Mouse (Mus musculus) layer of hippocampus, adult 11-12 months (tissue): ENCODE measurements at regions not wholly inside any gene's neighbourhood (a gene's known extent, or its start where the extent isn't known, plus 50 kb on each side); places are given as distances from the start of the nearest gene placed in this dataset.
A peak's percentile ranks its signal among the peaks of the same experiment; 100 is the strongest.

ENCODE experiments used
- DNase-seq: peaks from one replicate; pipeline ENCODE4 v3.0.0; 2022; ENCODE audit warnings: low spot score

GRCm38 (mm10) chr13:26061322-26061721, 708.6 kb downstream of the Hdgfl1 start:
- DNase-seq, result no peak

- DNase-seq, result no peak
Observed at GRCm38 (mm10) chr13:26037699-26038098, 732.3 kb downstream of the Hdgfl1 start.

- DNase-seq, result no peak
Observed at GRCm38 (mm10) chr13:26026386-26026785, 743.6 kb downstream of the Hdgfl1 start.

DNA sequence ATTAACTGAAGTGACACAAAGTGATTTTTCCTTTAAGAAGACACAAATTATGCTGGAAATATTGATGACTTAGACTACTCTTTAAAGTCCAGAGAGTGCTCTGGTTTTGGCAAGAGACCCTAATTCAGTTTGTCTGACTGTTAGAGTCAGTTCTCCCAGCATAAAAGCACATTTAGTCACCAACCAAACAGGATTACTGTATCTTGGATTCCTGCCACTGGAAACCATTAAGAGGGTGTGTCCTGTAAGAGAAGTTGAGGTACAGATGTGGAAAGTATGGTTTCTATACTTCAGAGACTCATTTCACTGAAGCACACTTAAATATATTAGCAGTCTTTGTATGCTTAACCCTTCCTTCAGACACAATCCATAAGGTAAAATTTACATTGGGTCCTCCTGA, 745.3 kb downstream of the Hdgfl1 start:
- no peak for DNase-seq

DNA sequence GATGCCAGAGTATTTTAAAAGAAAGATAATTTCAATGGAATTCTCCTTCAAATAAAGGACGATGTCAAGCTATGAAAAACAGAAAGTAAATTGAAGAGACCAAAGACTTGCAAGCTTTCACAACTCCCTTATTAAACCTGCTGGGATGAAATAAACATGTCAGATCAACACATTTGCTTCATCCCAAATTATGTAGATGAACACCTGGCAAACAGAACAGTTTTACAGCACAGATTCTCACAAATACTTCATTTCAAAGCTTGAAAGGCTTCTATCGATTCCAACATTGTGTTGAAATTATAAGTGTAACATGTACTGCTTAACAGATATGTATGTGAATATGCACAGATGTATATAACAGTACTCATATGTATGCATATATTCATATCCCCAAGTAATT, 749.5 kb downstream of the Hdgfl1 start:
- DNase-seq, result no peak

DNA sequence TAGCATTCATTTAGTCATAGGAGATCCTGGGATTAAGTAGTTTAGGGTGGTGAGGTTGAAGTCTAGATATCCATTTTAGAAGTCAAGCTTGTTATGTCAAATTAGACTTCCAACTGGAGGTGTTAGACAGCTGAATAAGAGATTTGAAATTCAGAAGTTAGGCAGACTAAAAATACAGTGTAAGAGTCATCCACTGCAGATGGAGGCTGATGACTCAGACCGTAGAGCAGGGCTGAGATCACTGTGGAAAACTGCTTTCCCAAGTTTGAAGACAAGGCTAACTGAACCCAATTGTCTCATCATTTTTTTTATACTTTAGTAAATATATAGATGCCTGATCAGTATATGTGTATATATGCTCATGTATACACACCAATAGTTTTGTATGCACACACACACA, 738.8 kb upstream of the Nrsn1 start:
- DNase-seq, result peak; percentile 34

DNA sequence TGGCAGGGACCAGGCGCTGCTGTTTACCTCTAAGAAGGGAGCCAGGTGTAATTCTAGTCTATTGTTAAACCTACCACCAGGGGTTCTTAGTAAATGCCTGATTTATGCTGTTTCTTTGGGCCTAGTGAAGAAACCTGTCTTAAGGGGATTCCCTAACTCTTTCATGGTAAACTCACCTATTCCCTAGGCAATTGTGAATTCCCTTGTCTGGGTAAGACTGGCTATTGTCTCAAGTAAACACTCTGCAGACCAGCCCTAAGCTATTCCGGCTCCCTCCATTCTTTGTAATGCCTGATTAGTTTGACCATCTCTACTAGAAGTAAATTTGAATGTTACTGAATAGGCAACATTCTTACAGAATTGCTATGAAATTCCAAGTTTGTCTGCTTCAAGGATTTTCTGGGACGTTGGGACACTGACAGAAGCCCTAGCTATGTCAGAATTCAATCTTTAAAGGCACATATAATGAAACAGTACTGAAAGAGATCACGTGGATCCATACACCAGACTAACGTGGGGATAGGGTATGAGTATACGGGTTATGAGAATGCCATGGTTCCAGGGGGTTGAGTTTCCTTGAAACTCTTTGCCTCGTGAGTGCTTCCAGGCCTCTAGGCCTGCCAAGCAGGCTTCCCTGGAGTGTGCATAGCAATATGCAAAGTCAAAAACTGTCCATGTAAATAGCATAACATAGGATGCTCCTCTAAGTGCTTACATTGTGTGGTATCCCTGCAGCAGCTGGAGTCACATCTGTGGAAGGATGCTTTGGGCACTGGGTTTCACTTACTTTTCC, 734.7 kb upstream of the Nrsn1 start:
- no peak for DNase-seq

DNA sequence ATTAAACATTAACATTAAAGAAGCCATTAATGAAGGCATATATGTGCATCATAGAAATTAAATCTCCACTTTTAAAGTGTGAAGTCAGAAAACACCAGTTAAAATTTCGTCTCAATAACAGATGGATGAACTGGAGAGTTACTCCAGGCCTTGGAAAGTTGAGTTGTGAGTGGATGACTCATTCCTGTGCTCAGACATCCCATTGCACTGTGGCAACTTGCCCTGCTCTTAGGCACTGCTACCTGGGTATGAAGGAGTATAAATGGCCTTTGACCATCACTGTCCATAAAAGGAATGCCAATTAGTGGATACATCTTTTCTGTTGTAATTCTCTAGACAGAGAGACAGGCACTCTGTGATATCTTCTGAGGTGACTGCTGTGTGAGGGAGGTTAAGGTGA, 723.2 kb upstream of the Nrsn1 start:
- no peak for DNase-seq

DNA sequence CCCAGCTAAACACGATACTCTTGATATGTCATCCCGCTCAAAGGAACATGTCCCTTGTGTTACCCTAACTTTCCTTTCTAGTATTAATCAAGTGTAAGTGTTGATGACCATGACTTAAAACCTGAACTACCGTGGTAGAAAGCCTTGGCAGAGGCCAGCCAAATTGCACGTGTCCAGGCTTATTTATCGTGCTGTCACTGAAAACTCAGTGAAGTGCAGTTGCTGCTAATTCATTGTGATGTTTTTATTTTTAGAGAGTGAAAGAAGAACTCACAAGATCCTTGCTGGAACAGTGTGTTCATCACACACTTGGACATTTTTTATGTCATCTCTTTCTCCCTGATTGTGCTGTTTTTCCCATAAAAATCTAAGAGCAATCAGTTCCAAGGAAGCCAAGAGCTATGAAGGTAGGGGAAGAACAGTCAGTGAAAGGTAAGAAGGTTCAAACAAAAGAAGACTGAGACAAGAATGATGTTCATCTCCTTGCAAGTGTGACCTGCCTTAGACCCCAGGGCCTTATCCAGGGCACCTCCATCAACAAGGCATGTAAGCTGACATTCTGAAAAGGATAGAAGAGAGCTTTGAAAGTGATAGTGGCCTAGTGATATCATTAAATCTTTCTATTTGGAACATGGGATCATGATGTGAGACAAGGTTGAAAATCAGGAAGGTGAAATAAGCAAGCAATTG, 718.9 kb upstream of the Nrsn1 start:
- DNase-seq, result no peak

- DNase-seq, result no peak
Observed at GRCm38 (mm10) chr13:25984535-25984934, 714.2 kb upstream of the Nrsn1 start.

DNA sequence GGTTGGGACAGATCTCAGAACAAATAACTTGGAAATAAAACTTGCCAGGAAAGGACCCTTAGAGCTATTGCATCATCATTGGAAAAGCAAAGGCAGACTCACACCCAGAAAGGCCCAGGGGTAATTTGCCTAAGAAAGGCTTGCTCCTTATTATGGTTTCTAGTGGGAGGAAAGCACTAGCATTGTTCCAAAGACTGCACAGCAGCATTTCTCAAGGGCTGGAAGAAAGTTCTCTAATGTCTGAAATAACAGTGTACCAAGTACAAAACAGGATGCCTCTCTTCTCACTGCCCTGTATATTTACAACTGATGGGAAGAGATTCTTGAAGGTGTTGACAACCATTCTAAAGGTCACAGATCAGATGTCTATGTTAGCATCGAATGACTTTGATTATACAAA, 713.4 kb upstream of the Nrsn1 start:
- DNase-seq, result no peak

- no peak for DNase-seq
Observed at GRCm38 (mm10) chr13:25978648-25979047, 708.3 kb upstream of the Nrsn1 start.

DNA sequence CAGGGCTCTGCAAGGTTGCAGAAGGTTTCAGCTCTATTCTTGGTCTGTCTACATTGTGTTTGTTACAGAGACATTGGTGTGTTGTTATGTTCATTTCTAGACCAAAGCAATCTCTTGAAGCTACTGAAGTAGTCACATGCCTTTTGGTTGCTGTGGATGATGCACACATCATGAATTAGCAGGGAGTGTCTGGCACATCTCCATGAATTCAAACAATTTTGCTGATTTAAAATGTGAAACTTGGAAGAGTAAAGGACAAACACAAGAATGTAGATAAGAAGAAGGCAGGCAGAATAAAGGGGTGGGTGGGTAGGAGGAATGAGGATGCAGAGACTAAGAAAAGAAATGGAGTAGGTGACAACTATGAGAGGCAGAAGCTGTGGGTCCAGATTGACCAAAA, 688.3 kb upstream of the Nrsn1 start:
- DNase-seq, result no peak

GRCm38 (mm10) chr13:25958153-25958466, 687.8 kb upstream of the Nrsn1 start:
- no peak for DNase-seq

DNA sequence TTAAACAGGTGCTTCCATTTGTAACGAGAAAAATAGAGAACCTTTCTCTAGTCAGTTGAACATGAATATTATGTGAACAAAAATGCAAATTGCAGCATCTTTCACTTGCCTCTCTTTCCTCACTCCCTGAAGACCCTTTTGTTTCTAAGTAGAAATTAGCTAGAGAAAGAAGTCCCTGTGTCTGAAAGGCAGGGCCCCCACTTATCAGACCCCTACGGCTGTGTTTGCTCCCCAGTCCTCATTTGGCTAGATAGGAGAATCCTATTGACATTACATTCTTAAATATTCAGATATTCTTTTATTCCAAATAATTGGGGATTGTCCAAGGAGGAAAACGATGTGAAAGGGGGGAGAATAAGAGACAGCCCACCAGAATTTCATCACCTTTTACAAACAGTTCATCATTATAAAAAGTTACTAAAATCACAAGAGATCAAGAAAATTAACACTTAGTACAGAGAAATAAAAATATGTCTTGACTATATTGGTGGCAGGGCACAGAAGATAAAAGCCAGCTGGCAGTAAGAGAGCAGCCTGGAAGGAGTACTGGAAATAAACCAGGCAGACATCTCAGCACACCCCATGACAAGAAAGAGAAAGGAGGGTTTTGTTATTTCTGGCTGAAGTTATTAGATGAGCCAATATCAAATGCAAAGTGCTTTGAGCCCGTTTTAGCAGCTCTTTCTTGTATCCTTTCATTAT, 687.3 kb upstream of the Nrsn1 start:
- no peak for DNase-seq

GRCm38 (mm10) chr13:25937631-25938030, 667.3 kb upstream of the Nrsn1 start:
- no peak for DNase-seq

DNA sequence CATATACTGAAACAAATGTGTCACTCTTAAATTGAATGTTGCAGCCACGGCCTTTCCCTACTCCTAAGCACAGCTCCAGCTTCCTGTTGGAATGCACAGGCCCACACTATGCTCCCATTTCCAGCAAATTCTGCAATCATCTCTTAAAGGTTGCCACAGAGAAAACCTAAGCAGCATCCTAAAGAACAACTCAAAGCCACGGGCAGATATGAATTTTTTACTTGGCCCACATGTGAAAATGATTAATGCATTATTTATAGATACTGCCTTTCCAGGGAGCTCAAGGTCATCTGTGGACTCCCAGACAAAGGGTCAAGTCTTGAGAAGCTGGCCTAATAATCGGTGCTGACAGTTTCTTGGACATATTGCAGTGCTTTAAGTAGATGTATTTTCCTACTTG, 663.5 kb upstream of the Nrsn1 start:
- no peak for DNase-seq

- DNase-seq, result no peak
Observed at GRCm38 (mm10) chr13:25933246-25933645, 662.9 kb upstream of the Nrsn1 start.

DNA sequence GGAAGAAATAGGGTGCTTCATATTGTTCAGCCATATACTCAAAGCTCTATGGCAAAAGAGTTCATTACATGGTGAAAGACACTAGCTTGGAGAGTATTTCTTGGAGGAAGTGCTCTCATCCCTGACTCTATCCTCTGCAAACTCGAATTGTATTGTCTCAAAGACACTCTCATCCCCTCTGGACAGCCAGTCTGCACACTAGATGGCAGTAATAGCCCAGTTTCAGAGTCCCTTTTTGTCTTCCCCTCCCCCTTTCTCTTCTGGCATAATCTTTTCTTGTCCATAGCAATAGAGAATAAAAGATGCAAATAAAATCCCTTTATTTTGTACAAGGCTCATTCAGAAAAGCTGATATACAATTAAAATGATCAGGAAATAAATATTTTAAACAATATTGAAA, 662.5 kb upstream of the Nrsn1 start:
- DNase-seq, result peak; percentile 65

DNA sequence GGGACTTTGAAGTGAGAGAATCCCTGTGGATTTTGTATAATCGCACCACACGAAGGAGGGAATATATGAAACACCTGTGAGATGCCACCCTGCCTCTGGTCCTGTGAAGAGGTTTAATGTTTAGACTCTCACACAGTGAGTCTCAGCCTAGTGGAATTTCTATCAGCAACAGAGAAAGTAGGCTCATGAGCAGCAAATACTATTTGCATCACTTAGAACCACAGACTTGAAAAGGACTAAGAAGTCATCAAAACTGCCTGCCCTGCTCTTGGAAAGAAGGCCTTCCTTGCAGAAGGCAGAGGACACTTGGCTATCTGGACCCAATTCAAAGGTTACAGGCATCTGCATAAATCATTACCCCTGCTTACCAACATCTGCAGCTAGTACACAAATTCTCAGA, 662.1 kb upstream of the Nrsn1 start:
- DNase-seq, result no peak

- DNase-seq, result no peak
Observed at GRCm38 (mm10) chr13:25925685-25926084, 655.4 kb upstream of the Nrsn1 start.

DNA sequence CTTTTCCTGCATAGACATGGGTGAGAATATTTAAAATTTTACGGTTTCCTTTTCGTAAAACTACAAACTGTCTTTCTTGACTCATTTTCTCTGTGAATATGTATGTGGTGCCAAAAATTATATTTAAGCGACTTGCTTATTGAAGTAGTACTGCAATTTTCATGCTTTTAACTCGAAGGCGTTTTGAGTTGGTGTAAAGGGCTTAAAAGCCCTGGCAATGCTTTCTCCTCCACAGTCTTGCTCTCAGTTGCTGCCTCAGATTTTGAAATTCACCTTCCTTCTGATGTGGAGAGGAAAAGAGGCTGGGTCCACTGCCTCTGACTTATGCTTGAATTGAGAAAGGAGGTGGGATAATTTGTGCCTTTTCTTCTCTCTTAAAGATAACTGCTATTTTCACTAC, 629.6 kb upstream of the Nrsn1 start:
- no peak for DNase-seq

- no peak for DNase-seq
Observed at GRCm38 (mm10) chr13:25893150-25893549, 622.8 kb upstream of the Nrsn1 start.
